Mouse (Mus musculus) c-Kit-positive CD71-positive TER-119-positive erythroid progenitor cells, embryonic 14.5 days (primary cell): ENCODE measurements around the gene Gcc2.
"Not testable (repeated sequence)": the region's sequence is repeated elsewhere in the genome, so short reads cannot be mapped to it uniquely, and the experiment has no call there.

ENCODE experiments used
- DNase-seq: peaks from one replicate; pipeline ENCODE4 v3.0.0-alpha.2; 2013; ENCODE audit warnings: low spot score

Gene Gcc2

GRCm38 (mm10) chr10:58255213-58255892 is at the start of gene Gcc2:
Gene Gcc2, plus strand, starts transcription at chr10:58255497.
- DNase-seq = peak; percentile 89

GRCm38 (mm10) chr10:58205986-58206385 is 49.3 kb upstream of the Gcc2 start:
- DNase-seq = no peak

GRCm38 (mm10) chr10:58206639-58207404 is 48.5 kb upstream of the Gcc2 start:
- no peak for DNase-seq

- DNase-seq = no peak
These were observed 45.4 kb upstream of the Gcc2 start for GRCm38 (mm10) chr10:58209710-58210467.

GRCm38 (mm10) chr10:58210514-58210913 is 44.8 kb upstream of the Gcc2 start:
- no peak for DNase-seq

GRCm38 (mm10) chr10:58211213-58211612 is 44.1 kb upstream of the Gcc2 start:
- no peak for DNase-seq

- DNase-seq = no peak
These were observed 43.1 kb upstream of the Gcc2 start for GRCm38 (mm10) chr10:58212230-58212629.

GRCm38 (mm10) chr10:58214497-58214896 is 40.8 kb upstream of the Gcc2 start:
- DNase-seq = no peak

GRCm38 (mm10) chr10:58214934-58215333 is 40.4 kb upstream of the Gcc2 start:
- no peak for DNase-seq

- DNase-seq = no peak
These were observed 39.9 kb upstream of the Gcc2 start for GRCm38 (mm10) chr10:58215353-58215752.

- DNase-seq = no peak
These were observed 37.9 kb upstream of the Gcc2 start for GRCm38 (mm10) chr10:58217366-58217765.

- DNase-seq = no peak
These were observed 34.6 kb upstream of the Gcc2 start for GRCm38 (mm10) chr10:58220726-58221125.

- not testable (repeated sequence) for DNase-seq
These were observed 33.7 kb upstream of the Gcc2 start for GRCm38 (mm10) chr10:58221571-58221970.

- DNase-seq = not testable (repeated sequence)
These were observed 32.1 kb upstream of the Gcc2 start for GRCm38 (mm10) chr10:58223161-58223560.

- not testable (repeated sequence) for DNase-seq
These were observed 31.1 kb upstream of the Gcc2 start for GRCm38 (mm10) chr10:58223972-58224805.

GRCm38 (mm10) chr10:58224827-58225785 is 30.2 kb upstream of the Gcc2 start, which contains the start of gene AW822073:
Gene AW822073, minus strand, starts transcription at chr10:58224930.
- not testable (repeated sequence) for DNase-seq

GRCm38 (mm10) chr10:58226357-58226756 is 28.9 kb upstream of the Gcc2 start:
- peak; percentile 14 for DNase-seq

GRCm38 (mm10) chr10:58227798-58228197 is 27.5 kb upstream of the Gcc2 start:
- DNase-seq = not testable (repeated sequence)

- not testable (repeated sequence) for DNase-seq
These were observed 25.3 kb upstream of the Gcc2 start for GRCm38 (mm10) chr10:58230021-58230420.

GRCm38 (mm10) chr10:58231088-58231487 is 24.2 kb upstream of the Gcc2 start:
- not testable (repeated sequence) for DNase-seq
